Mouse (Mus musculus) NIH3T3 (cell line): ENCODE measurements around the gene Ccdc183.

Experiments used
- DNase-seq: peaks from one replicate; pipeline ENCODE4 v3.0.0-alpha.2; 2012; ENCODE audit warnings: low read depth

Gene Ccdc183

DNA sequence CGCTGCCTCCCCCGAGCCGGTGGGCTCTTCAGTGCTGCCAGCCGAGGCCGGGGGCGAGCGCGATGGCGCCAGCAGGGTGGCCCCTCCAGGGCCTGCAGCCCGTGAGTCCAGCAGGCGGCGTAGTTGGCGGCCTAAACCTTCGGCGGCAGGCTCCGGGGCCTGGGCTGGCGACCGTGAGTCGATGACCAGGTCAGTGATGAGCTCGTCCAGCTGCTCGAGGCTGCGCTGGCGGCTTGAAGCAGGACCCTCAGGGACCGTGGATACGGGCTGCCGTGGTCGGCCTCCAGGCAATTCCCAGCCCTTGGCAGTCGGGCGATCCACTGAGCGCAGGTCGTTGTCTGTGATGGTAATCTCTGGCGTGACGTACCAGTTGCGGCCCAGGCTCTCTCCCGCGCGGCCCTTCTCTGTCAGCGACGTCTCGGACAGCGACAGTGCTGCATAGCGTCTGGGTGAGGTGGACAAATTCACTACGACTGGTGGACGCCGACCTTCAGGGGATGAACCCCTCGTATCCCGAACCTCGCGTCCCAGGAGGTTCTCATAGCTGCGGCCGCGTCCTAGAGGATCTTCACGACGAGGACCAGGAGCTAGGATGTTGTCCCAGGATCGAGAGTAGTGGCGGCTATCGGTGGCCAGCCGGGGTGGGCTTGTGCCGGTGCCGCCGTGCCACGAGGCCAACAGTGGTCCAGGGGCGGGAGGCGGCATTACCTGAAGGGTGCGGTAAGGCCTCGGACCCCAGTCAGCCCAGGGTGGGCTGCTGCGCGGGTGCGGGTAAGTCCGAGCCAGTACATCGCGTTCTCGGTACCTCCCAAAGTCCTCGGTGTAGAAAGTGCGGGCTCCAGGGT lies 39.3 kb downstream of the Ccdc183 start:
- DNase-seq: no peak

DNA sequence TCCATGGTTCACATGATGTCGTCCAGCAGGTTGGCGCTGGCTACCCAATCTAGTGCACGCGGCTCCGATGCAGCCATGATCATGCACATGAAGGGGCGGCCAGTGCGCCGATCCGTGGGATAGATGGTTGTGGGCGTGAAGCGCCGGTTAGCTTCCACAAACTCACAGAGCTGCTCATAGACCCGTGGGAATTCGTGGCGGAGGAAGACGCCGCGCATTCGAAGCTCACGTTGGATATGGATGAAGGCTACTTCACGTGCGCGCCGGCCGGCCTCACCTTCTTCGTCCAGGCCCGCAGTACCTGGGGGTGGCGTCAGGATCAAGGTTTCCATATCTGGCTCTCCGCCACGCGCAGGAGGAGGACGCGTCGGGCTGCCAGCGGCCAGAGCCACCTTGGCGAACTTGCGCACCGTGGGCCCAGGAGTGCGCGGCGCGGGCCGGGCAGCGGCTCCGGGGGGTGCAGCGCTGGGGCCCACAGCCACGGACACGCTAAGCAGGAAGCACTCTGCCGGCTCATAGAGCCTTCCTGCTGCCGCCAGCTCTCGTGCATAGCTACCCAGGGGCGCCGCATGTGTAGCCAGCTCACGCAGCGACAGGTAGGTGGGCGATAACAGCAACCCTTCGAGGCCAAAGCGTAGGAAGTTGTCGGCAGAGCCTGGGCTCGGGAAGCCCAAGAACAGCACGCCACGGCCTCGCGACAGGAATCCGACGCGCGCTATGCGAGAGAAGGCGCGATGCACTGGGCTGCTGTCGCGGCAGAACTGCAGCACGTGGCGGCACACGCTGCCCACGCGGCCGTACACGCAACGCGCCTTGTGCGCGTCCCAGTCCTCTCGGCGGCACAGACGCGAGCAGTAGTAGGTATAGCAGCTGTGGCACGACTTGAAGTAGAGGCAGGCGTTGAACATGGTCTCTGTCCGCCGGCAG lies 40.2 kb downstream of the Ccdc183 start:
- no peak for DNase-seq

DNA sequence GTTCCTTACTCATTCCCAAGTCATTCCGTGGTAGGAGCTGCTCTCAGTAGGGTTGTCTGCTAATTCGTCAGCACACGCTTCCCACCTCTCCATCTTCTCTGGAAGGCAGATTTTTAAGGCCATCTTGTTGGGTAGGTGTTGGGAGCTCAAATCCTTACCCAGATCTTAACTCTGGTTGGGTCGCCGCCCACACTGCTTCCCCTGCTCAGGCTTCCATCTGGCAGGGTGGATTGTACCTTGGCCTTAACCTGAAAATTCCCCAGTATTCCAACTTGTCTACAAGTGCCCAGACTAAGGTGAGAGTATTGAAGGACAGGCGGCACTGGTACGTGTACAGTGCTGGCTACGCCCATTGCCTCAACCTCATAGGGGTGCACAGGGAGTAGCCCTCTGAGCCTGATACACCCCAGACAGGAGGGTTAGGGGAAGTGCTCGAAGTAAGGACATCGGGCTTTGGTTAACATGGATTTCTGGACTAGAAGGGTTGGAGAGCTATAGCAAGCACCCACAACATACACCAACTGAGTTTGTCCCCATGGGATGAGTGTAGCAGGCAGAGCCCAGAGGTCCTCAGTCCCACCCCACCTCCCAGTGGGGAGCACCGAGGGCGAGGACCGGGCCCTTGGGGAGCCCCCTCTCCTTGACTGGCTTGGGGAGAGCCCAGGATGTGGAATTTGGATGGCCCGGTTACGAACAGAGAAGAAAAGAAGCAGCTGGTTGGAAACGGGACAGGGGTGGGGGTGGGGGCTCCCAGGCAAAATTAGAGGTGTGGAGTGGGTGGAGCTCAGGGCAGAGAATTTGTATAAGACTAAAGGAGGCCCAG lies 41.2 kb downstream of the Ccdc183 start:
- no peak for DNase-seq

DNA sequence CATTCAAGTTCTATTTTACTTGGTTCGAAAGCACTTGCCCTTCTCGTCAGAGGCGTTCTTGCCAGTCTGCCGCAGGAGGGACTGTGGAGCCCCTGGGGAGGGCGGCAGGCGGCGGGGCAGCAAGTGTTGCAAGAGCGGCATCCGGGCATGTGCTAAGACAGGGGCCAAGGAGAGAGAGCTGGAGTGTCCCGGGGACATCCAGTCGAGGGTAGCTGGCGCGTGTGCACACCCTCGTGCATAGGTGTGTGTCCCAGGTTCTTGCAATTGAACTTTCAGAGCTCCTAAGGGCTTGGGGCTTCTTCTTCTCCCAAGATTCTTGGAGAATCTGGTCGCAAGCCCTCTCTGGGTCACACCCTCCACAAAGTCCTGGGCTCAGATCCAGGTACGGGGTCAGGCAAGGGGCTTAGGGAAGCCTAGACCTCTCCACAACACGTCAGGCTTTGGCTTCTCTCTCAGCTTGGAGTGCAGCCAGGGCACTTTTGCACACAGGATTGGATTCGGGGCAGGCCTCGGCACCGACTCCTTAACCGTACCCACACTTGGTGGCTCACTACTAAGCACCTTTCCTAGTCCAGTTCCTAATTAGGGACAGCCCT lies 41.9 kb downstream of the Ccdc183 start:
- peak; percentile 79 for DNase-seq

DNA sequence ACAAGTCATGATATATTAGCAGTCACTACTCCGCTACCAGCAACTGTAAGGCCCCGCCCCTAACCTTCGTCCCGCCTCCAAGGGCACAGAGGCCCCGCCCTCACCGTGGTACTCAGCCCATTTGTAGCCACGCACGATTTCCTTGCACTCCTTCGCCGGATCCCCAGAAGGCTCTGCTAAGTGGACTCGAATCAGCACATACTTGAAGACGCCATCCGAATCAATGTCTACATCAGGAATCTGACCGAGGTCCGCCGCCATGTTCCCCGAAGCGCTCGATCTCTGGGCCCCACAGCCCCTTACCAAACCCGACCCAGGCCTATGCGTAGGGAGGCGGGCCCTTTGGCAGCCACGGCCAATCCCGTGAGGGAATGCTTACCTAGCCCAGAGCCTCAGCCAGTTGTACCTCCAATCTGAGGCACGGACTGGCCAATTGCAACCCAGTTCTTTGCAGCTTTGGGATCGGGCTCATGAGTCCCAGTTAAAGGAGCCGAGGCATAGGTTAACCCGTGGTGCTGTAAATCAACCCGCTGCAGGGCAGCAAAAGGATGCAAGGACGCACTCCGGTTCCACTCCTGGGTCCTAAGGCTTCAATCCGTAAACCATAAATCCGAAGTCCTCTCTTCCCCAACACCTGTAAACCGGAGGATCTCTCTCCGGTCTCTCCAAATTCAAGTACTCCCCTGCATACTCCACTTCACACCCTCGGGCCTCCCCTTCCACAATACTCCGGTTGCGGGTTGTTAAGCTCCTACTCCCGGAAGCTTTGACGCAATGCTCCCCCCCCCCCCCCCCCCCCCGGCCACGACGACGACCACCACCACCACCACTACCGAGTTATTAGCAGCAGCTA lies 42.7 kb downstream of the Ccdc183 start, which contains the start of the genes Mamdc4 and Phpt1:
Gene Mamdc4 (minus strand): TSS at position 267 of the 853 bp plus-strand sequence.
Gene Phpt1 (minus strand): TSS at position 646 of the 853 bp plus-strand sequence.
- DNase-seq: peak; percentile 97

DNA sequence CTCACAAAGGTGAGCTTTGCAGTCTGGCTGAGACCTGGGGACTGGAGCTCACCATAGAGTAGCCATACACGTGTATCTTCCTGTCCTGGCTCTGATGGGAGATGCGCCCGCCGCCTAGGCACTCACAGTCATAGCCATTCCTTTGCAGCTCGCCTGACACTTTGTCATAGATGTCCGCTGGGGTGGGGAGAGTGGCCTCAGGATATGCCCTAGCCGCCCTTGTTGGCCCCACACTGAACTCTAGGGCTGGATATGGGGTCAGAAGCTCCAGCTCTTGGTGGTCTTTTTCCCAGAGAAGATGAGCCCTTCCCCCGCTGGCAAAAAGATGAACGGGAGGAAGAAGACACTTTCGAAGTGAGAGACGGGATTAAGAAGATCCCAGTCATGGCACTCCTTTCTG lies 43.3 kb downstream of the Ccdc183 start:
- peak; percentile 8 for DNase-seq

DNA sequence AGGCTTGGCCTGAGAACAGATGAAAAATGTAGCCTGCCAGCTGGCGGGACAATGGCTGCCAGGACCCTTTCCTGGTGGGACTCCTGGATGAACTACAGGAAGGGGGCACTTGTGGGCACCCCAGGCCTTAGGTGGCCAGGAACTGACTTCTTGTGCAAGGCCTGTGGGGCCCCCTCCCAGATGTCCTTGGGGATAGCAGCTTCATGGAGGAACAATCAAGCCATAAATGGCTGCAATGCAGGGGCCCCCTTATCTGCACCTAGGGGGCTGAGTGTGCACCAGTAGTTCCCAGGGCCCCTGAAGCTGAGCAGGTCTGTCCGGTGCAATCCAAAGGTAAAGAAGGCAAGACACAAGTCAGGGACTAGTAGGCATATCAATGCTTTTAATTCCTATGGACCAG lies 44.4 kb downstream of the Ccdc183 start:
- DNase-seq: no peak

- DNase-seq: no peak
Observed at GRCm38 (mm10) chr2:25571221-25571620, 46.3 kb downstream of the Ccdc183 start.

GRCm38 (mm10) chr2:25569323-25569722 lies 48.2 kb downstream of the Ccdc183 start:
- no peak for DNase-seq

DNA sequence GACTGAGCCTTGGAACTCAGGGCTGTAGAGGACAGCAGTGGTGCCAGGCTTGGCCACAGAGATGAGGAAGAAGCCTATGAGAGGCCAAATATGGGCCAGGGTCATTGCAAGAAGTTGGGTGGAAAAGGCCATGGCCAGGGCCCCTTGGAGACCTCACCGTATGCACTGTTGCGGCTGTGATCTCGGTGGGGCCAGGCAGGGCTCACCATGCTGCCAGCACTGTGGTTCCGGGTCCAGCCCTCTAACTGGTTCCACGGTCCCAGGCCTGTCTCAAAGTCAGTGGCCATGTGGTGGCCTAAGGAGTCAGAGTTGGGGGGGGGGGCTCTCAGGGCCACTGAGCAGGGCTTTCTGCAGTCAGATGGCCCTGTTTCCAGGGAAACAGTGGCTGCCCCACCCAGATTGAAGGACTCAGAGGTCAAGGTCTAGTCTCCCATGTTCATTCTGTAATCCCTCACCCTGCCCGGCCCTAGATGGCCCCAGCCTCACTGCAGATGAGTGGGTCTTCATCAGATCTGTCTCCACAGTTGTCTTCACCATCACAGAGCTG lies 48.9 kb downstream of the Ccdc183 start:
- no peak for DNase-seq

GRCm38 (mm10) chr2:25566558-25566957 lies 50.9 kb downstream of the Ccdc183 start:
- peak; percentile 14 for DNase-seq

- DNase-seq: no peak
Observed at GRCm38 (mm10) chr2:25565741-25566140, 51.7 kb downstream of the Ccdc183 start.

- no peak for DNase-seq
Observed at GRCm38 (mm10) chr2:25561946-25562345, 55.5 kb downstream of the Ccdc183 start.

- DNase-seq: no peak
Observed at GRCm38 (mm10) chr2:25560551-25560950, 56.9 kb downstream of the Ccdc183 start.

GRCm38 (mm10) chr2:25558774-25559173 lies 58.7 kb downstream of the Ccdc183 start:
- no peak for DNase-seq
